Mouse (Mus musculus) small intestine, adult 2 months (tissue): ENCODE results near the gene Rmi2.

ENCODE experiments used
- CTCF ChIP-seq: fragments of 200-500 bp; IDR thresholded peaks from 2 replicates; pipeline ENCODE4 v1.5.1; 2012; ENCODE audit warnings: low read depth, mild to moderate bottlenecking, control low read depth, inconsistent platforms, low read length, moderate library complexity, mixed read lengths; ENCODE audit not compliant: insufficient replicate concordance, insufficient read length; ENCODE audit errors: extremely low read depth
- POLR2A ChIP-seq: fragments of 200-500 bp; IDR thresholded peaks from 2 replicates; pipeline ENCODE4 v1.6.1; 2012; ENCODE audit warnings: low read depth, mild to moderate bottlenecking, control low read depth, inconsistent platforms, low read length, moderate library complexity

GRCm38 (mm10) chr16:10796034-10796433 is 38.8 kb upstream of the Rmi2 start, which contains the start of gene Prm2:
- TF ChIP-seq CTCF, result no peak
- TF ChIP-seq POLR2A, result no peak
